In genomic region chr4:43666412-43666811, GRCm38 (mm10) we compare ENCODE assay signal across 12 mouse cellular contexts. TPM values are rescaled to one million over a fixed set of nuclear protein-coding genes. Genes with fewer than 3 reads are reported as not detected.
DNase-seq lines count a peak whose midpoint lies in the region; ATAC-seq and TF ChIP-seq lines count a peak whose summit lies in the region.
"Had no signal": no experiment of that assay in that cellular context is flagged by ENCODE, and none has a peak within 500 bp of the region (broad histone marks: within the 10 kb centered on the region; RNA-seq: fewer than 3 reads in every experiment).

No protein-coding gene starts in this region.

- peaks cover 15% of the 10 kb centered on the region for H3K4me1 ChIP-seq in hindbrain, postnatal 0 days (ENCODE audit: insufficient read depth, low read length)
- peaks cover 23% of the 10 kb centered on the region for H3K4me1 ChIP-seq in hindbrain, embryonic 16.5 days (ENCODE audit: control insufficient read depth, insufficient read depth, low read depth, low read length)

- H3K4me2 ChIP-seq in hindbrain, postnatal 0 days (ENCODE audit: low read depth, low read length): no peak overlapping the region
- no peak overlapping the region for H3K4me2 ChIP-seq in hindbrain, embryonic 16.5 days (ENCODE audit: low read length)
- H3K4me2 ChIP-seq: embryonic facial prominence, embryonic 13.5 days; neural tube, embryonic 13.5 days had no signal

- H3K4me3 ChIP-seq in hindbrain, postnatal 0 days (ENCODE audit: low read length): no peak overlapping the region
- H3K4me3 ChIP-seq in hindbrain, embryonic 16.5 days (ENCODE audit: low read length): no peak overlapping the region
- H3K4me3 ChIP-seq: embryonic facial prominence, embryonic 13.5 days; neural tube, embryonic 13.5 days had no signal

- H3K27ac ChIP-seq in hindbrain, postnatal 0 days: no peak overlapping the region
- no peak overlapping the region for H3K27ac ChIP-seq in hindbrain, embryonic 16.5 days (ENCODE audit: low read depth, low read length)
- H3K27ac ChIP-seq: embryonic facial prominence, embryonic 13.5 days; neural tube, embryonic 13.5 days had no signal

- DNase-seq in hindbrain, postnatal 0 days (ENCODE audit: low spot score): peak; percentile 23
- peak; percentile 27 for DNase-seq in thymus, postnatal 0 days (ENCODE audit: low spot score)
- no peak for DNase-seq in thymus, adult 18-20 months
- no peak for DNase-seq in left cerebral cortex, adult 18-20 months (ENCODE audit: low spot score in 2 of 2)

- WGBS in hindbrain, postnatal 0 days: 32% methylated on average over 4 of the region's 4 CpGs
- 27% methylated on average over 4 of the region's 4 CpGs for WGBS in hindbrain, embryonic 16.5 days

- peaks cover 6% of the 10 kb centered on the region; the same call in 1 of the 2 replicates for H3K27me3 ChIP-seq in hindbrain, postnatal 0 days (ENCODE audit: insufficient read depth, low read length)
- peaks cover 9% of the 10 kb centered on the region for H3K27me3 ChIP-seq in hindbrain, embryonic 16.5 days (replicated peaks; ENCODE audit: control insufficient read depth, insufficient read depth, low read length)

- no peak overlapping the region for H3K9ac ChIP-seq in hindbrain, postnatal 0 days (replicated peaks; ENCODE audit: low read length)
- no peak overlapping the region for H3K9ac ChIP-seq in hindbrain, embryonic 16.5 days (ENCODE audit: low read depth, low read length)
- H3K9ac ChIP-seq: embryonic facial prominence, embryonic 13.5 days; neural tube, embryonic 13.5 days had no signal

- H3K36me3 ChIP-seq in hindbrain, postnatal 0 days (ENCODE audit: insufficient read depth, low read length): no peaks in the 10 kb centered on the region
- no peaks in the 10 kb centered on the region for H3K36me3 ChIP-seq in hindbrain, embryonic 16.5 days (ENCODE audit: control insufficient read depth, insufficient read depth, low read length)
- H3K36me3 ChIP-seq: embryonic facial prominence, embryonic 13.5 days; neural tube, embryonic 13.5 days had no signal

- peak; percentile 52 for TF ChIP-seq CTCF in hindbrain, postnatal 0 days (IDR thresholded peaks at IDR 0.05; ENCODE audit: low read depth)

- H3K9me3 ChIP-seq in hindbrain, postnatal 0 days (ENCODE audit: low read length): no peaks in the 10 kb centered on the region
- H3K9me3 ChIP-seq in hindbrain, embryonic 16.5 days (ENCODE audit: control insufficient read depth, low read length): no peaks in the 10 kb centered on the region
- H3K9me3 ChIP-seq: embryonic facial prominence, embryonic 13.5 days; neural tube, embryonic 13.5 days had no signal

- no peak for ATAC-seq in hindbrain, postnatal 0 days
- ATAC-seq in hindbrain, embryonic 16.5 days: no peak
- ATAC-seq in common myeloid progenitor, adult 5-6 weeks (replicated peaks; ENCODE audit: low read depth, poor library complexity, severe bottlenecking): peak; percentile 60; the same call in 1 of the 2 replicates
- ATAC-seq in activated CD4-positive, CD25-positive, alpha-beta regulatory T cell, adult 4 months: no peak

RNA-seq across cellular contexts. Expression of gene Tmem8b, which starts 2.4 kb away (rescaled TPM):
- 25.3 and 31.6 TPM in 2 replicates for total RNA-seq in hindbrain, postnatal 0 days (2014; rRNA removed)
- polyA plus RNA-seq in hindbrain, postnatal 0 days (2015; fragmentation: Nextera tagmentation; extraction: Ambion mirVana): 10.3 and 11.4 TPM in 2 replicates
- polyA plus RNA-seq in hindbrain, embryonic 16.5 days (2015; fragmentation: Nextera tagmentation; extraction: Ambion mirVana): 12.0 and 13.9 TPM in 2 replicates
- 0.76 and 1.1 TPM in 2 replicates for polyA plus RNA-seq in thymus, postnatal 0 days (2015; fragmentation: Nextera tagmentation; extraction: Ambion mirVana)
- 1.4 and 2.5 TPM in 2 replicates for total RNA-seq in common myeloid progenitor, adult 5-6 weeks (2017)
- polyA plus RNA-seq in activated CD4-positive, CD25-positive, alpha-beta regulatory T cell, adult 4 months (2017; shearing (Covaris generic)): under 1 TPM; 0.38 to 0.90 TPM
- total RNA-seq in left cerebral cortex, adult 18-20 months (2021): 10 to 100 TPM; 57.7 to 64.8 TPM

RNA-seq across cellular contexts. Expression of gene Fam221b, which starts 2.5 kb away (rescaled TPM):
- total RNA-seq in hindbrain, postnatal 0 days (2014; rRNA removed): not detected in 2 replicates
- 1.4 and 1.6 TPM in 2 replicates for polyA plus RNA-seq in hindbrain, postnatal 0 days (2015; fragmentation: Nextera tagmentation; extraction: Ambion mirVana)
- 1.5 and 2.0 TPM in 2 replicates for polyA plus RNA-seq in hindbrain, embryonic 16.5 days (2015; fragmentation: Nextera tagmentation; extraction: Ambion mirVana)
- 3.2 and 3.3 TPM in 2 replicates for polyA plus RNA-seq in thymus, postnatal 0 days (2015; fragmentation: Nextera tagmentation; extraction: Ambion mirVana)
- total RNA-seq in common myeloid progenitor, adult 5-6 weeks (2017): 0.55 and 0.92 TPM in 2 replicates
- polyA plus RNA-seq in activated CD4-positive, CD25-positive, alpha-beta regulatory T cell, adult 4 months (2017; shearing (Covaris generic)): 1 to 10 TPM; 3.2 to 4.4 TPM
- total RNA-seq in left cerebral cortex, adult 18-20 months (2021): 1 to 10 TPM; 1.6 to 1.7 TPM

RNA-seq across cellular contexts. Expression of gene Hint2, which starts 10.1 kb away (rescaled TPM):
- total RNA-seq in hindbrain, postnatal 0 days (2014; rRNA removed): 86.8 and 131 TPM in 2 replicates
- polyA plus RNA-seq in hindbrain, postnatal 0 days (2015; fragmentation: Nextera tagmentation; extraction: Ambion mirVana): 98.7 and 107 TPM in 2 replicates
- polyA plus RNA-seq in hindbrain, embryonic 16.5 days (2015; fragmentation: Nextera tagmentation; extraction: Ambion mirVana): 68.7 and 77.8 TPM in 2 replicates
- 74.1 and 74.7 TPM in 2 replicates for polyA plus RNA-seq in thymus, postnatal 0 days (2015; fragmentation: Nextera tagmentation; extraction: Ambion mirVana)
- 34.1 and 56.1 TPM in 2 replicates for total RNA-seq in common myeloid progenitor, adult 5-6 weeks (2017)
- polyA plus RNA-seq in activated CD4-positive, CD25-positive, alpha-beta regulatory T cell, adult 4 months (2017; shearing (Covaris generic)): 10 to 100 TPM; 41.0 to 42.7 TPM
- 10 to 100 TPM; 34.1 to 40.5 TPM for total RNA-seq in left cerebral cortex, adult 18-20 months (2021)

RNA-seq across cellular contexts. Expression of gene Spag8, which starts 13.0 kb away (rescaled TPM):
- 6.8 and 17.0 TPM in 2 replicates for total RNA-seq in hindbrain, postnatal 0 days (2014; rRNA removed)
- 7.8 and 8.2 TPM in 2 replicates for polyA plus RNA-seq in hindbrain, postnatal 0 days (2015; fragmentation: Nextera tagmentation; extraction: Ambion mirVana)
- polyA plus RNA-seq in hindbrain, embryonic 16.5 days (2015; fragmentation: Nextera tagmentation; extraction: Ambion mirVana): 9.3 and 10.3 TPM in 2 replicates
- 0.14 and 0.66 TPM in 2 replicates for polyA plus RNA-seq in thymus, postnatal 0 days (2015; fragmentation: Nextera tagmentation; extraction: Ambion mirVana)
- not detected in 2 replicates for total RNA-seq in common myeloid progenitor, adult 5-6 weeks (2017)
- not detected for polyA plus RNA-seq in activated CD4-positive, CD25-positive, alpha-beta regulatory T cell, adult 4 months (2017; shearing (Covaris generic))
- 1 to 10 TPM in 1 of 2 experiments, under 1 TPM in 1; 0.87 to 2.1 TPM for total RNA-seq in left cerebral cortex, adult 18-20 months (2021)

RNA-seq across cellular contexts. Expression of gene Olfr70, which starts 34.2 kb away (rescaled TPM):
- total RNA-seq in hindbrain, postnatal 0 days (2014; rRNA removed): 0.36 TPM in 1 of 2 replicates, not detected in the other
- not detected in 2 replicates for polyA plus RNA-seq in hindbrain, postnatal 0 days (2015; fragmentation: Nextera tagmentation; extraction: Ambion mirVana)
- polyA plus RNA-seq in hindbrain, embryonic 16.5 days (2015; fragmentation: Nextera tagmentation; extraction: Ambion mirVana): 0.06 TPM in 1 of 2 replicates, not detected in the other
- not detected in 2 replicates for polyA plus RNA-seq in thymus, postnatal 0 days (2015; fragmentation: Nextera tagmentation; extraction: Ambion mirVana)
- total RNA-seq in common myeloid progenitor, adult 5-6 weeks (2017): not detected in 2 replicates
- polyA plus RNA-seq in activated CD4-positive, CD25-positive, alpha-beta regulatory T cell, adult 4 months (2017; shearing (Covaris generic)): not detected
- not detected for total RNA-seq in left cerebral cortex, adult 18-20 months (2021)
- total RNA-seq: adrenal gland, adult 18-20 months; layer of hippocampus, adult 18-20 months had no signal
- polyA plus RNA-seq: embryonic facial prominence, embryonic 13.5 days; liver, embryonic 16.5 days; neural tube, embryonic 13.5 days had no signal

Comparison
In these comparisons a context has a peak if more than half of its experiments do, and no peak if none do; other contexts are left out.
1. DNase-seq: peak in hindbrain, postnatal 0 days (single experiment) and thymus, postnatal 0 days (single experiment); none in thymus, adult 18-20 months (0 of 2) and left cerebral cortex, adult 18-20 months (0 of 2).